Mouse (Mus musculus) MEL (cell line): ENCODE measurements at regions not wholly inside any gene's neighbourhood (a gene's known extent, or its start where the extent isn't known, plus 50 kb on each side); places are given as distances from the start of the nearest gene placed in this dataset.
"Not testable (repeated sequence)": the region's sequence is repeated elsewhere in the genome, so short reads cannot be mapped to it uniquely, and the experiment has no call there.

Experiments
- POLR2A ChIP-seq, 2 experiments: IDR thresholded peaks; 2 replicates each; pipeline ENCODE4 v1.6.1; 2011 to 2012; ENCODE audit warnings: low read length in 2 of 2, mild to moderate bottlenecking in 2 of 2, control low read depth in 1 of 2, improper control_type of control experiment in 1 of 2, low read depth in 1 of 2, moderate library complexity in 1 of 2; ENCODE audit not compliant: control insufficient read depth in 1 of 2, insufficient read depth in 1 of 2, poor library complexity in 1 of 2
- USF1 ChIP-seq: IDR thresholded peaks from 2 replicates; pipeline ENCODE4 v1.6.1; 2014; ENCODE audit warnings: low read depth, mild to moderate bottlenecking, inconsistent platforms, low read length, improper control_type of control experiment, moderate library complexity

- TF ChIP-seq USF1; POLR2A (IDR thresholded peaks at IDR 0.05; ENCODE audit: control insufficient read depth in 1 of 2, insufficient read depth in 1 of 2, low read depth in 1 of 2, low read length in 2 of 2, poor library complexity in 1 of 2): not testable (repeated sequence)
Observed at GRCm38 (mm10) chrX:124210682-124211081, 74.9 kb upstream of the Vmn2r121 start.
